Mouse (Mus musculus) stomach, embryonic 14.5 days (tissue): ENCODE measurements around the gene Atp8a2. TPM values are rescaled to one million over a fixed set of nuclear protein-coding genes. Genes with fewer than 3 reads are reported as not detected.

ENCODE experiments used
- ATAC-seq: fragments of 200-750 bp; cut with Nextera tagmentation; 2 replicates; pipeline ENCODE4 v1.8.0; 2017; ENCODE audit warnings: low read depth, moderate TSS enrichment; ENCODE audit not compliant: insufficient number of reproducible peaks, insufficient read depth, low FRiP score
- H3K27ac ChIP-seq: fragments of 300-500 bp; sonication (generic); 2 replicates; pipeline ENCODE4 v1.5.1; 2014; ENCODE audit warnings: mild to moderate bottlenecking, low read length, moderate library complexity, mixed read lengths
- H3K27me3 ChIP-seq: fragments of 300-500 bp; sonication (generic); 2 replicates; pipeline ENCODE4 v1.6.1; 2014; ENCODE audit warnings: low read length, control low read depth, mixed read lengths; ENCODE audit not compliant: control insufficient read depth, insufficient read depth
- H3K36me3 ChIP-seq: fragments of 300-500 bp; sonication (generic); 2 replicates; pipeline ENCODE4 v1.6.1; 2014; ENCODE audit warnings: mild to moderate bottlenecking, control low read depth, low read length, moderate library complexity, mixed read lengths; ENCODE audit not compliant: control insufficient read depth, insufficient read depth
- H3K4me1 ChIP-seq: fragments of 300-500 bp; sonication (generic); 2 replicates; pipeline ENCODE4 v1.6.1; 2014; ENCODE audit warnings: low read length, control low read depth, mixed read lengths; ENCODE audit not compliant: control insufficient read depth, insufficient read depth
- H3K4me2 ChIP-seq: fragments of 300-500 bp; sonication (generic); replicated peaks from 2 replicates; pipeline ENCODE4 v1.6.1; 2014; ENCODE audit warnings: low read depth, low read length, control low read depth
- H3K4me3 ChIP-seq: fragments of 300-500 bp; sonication (generic); 2 replicates; pipeline ENCODE4 v1.5.1; 2014; ENCODE audit warnings: low read depth, low read length, control low read depth
- H3K9ac ChIP-seq: fragments of 300-500 bp; sonication (generic); replicated peaks from 2 replicates; pipeline ENCODE4 v1.6.1; 2014; ENCODE audit warnings: low read depth, mild to moderate bottlenecking, control low read depth, low read length, moderate library complexity, mixed read lengths
- H3K9me3 ChIP-seq: fragments of 300-500 bp; sonication (generic); 2 replicates; pipeline ENCODE4 v1.6.1; 2016; ENCODE audit warnings: low read depth, low read length, control low read depth; ENCODE audit not compliant: control insufficient read depth
- WGBS: fragments of 180-500 bp; shearing (Covaris S2); extraction: QIAGEN DNeasy Blood & Tissue Kit; methylation state at CpG from one replicate; pipeline ENCODE4 v1.1.7; 2014; 5-methylcytosine and 5-hydroxymethylcytosine counted together
- polyA plus RNA-seq: library from polyadenylated mRNA; unstranded; fragments of >200 nt; fragmentation: Nextera tagmentation; extraction: Ambion mirVana; gene quantifications from 2 replicates; pipeline ENCODE4 v1.2.1, GENCODE M21; 2014

The Atp8a2 gene
- polyA plus RNA-seq, 1 experiment from 2014 or later, result 5.9 TPM

GRCm38 (mm10) chr14:60030666-60031065 is 166.3 kb downstream of the Atp8a2 start:
- H3K9ac ChIP-seq, result no peak overlapping the region
- ATAC-seq, result no peak
- H3K4me3 ChIP-seq, result no peak overlapping the region
- no peaks in the 10 kb centered on the region for H3K4me1 ChIP-seq
- H3K9me3 ChIP-seq, result no peaks in the 10 kb centered on the region
- 53% methylated on average over 2 of the region's 2 CpGs for WGBS
- no peak overlapping the region for H3K27ac ChIP-seq
- no peak overlapping the region for H3K4me2 ChIP-seq
- no peaks in the 10 kb centered on the region for H3K36me3 ChIP-seq
- no peaks in the 10 kb centered on the region for H3K27me3 ChIP-seq

DNA sequence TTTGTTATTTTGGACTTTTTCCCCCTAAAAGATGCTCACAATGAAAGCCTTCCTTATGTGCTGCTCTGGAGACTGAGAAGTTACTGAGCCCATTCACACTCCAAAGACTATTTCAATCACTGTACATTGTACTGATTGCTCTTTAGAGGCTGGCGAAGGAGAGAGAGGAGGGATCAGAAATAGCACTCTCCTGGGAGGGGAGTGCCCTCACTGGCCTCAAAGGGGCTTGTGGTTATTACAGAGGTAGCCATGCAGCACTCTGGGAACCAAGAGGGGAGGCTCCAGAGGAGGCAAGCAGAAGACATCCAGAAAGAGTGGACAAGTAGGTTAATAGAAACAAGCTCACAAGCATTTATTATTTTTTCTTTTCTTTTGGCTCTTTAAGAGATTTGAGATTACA is 169.8 kb downstream of the Atp8a2 start:
- 73% methylated on average over 1 of the region's 1 CpGs for WGBS
- no peak overlapping the region for H3K9ac ChIP-seq
- H3K4me1 ChIP-seq, result no peaks in the 10 kb centered on the region
- H3K27me3 ChIP-seq, result no peaks in the 10 kb centered on the region
- no peaks in the 10 kb centered on the region for H3K36me3 ChIP-seq
- no peak for ATAC-seq
- no peak overlapping the region for H3K27ac ChIP-seq
- H3K4me2 ChIP-seq, result no peak overlapping the region
- H3K9me3 ChIP-seq, result no peaks in the 10 kb centered on the region
- no peak overlapping the region for H3K4me3 ChIP-seq

DNA sequence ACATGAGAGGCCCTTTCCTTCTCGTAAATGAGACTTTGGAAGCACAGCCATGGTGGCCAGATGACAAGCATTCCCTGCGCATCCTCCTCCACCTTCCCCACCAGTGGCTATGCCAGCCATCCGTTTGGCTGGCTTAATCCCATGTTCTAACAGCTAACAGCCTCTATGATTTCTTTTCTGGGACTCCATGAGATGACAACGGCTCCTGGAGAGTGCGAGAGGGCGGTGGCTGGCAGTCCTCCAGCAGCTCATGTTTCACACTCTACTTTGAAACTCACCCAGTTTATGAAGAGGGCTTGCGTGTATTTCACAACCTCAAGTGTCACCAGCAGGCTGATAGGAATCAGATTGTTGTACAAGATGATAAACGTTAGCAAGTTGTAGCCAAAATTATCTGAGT is 170.3 kb downstream of the Atp8a2 start:
- no peaks in the 10 kb centered on the region for H3K27me3 ChIP-seq
- ATAC-seq, result no peak

DNA sequence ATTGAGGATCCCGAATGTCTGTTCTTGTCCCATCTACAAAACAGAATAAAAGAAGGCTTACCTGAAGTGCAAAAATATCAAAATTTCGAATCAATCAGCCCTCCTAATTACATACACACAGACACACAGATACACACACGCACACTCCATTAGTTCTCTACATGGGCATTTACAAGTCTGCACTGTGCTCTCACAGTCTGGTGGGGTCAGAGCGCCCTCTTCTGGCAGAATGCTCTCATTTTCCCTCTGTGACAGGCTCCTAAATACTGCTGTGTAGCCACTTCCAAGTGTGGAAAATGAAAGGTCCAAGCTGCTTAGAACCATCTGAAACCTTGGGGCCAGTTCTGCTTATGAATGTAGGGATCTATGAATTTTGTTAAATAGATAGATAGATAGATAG is 181.1 kb downstream of the Atp8a2 start:
- Histone ChIP-seq H3K27me3 (no peaks in the 10 kb centered on the region), H3K4me2 (no peak overlapping the region), H3K4me3 (no peak overlapping the region), H3K4me1 (no peaks in the 10 kb centered on the region), H3K9ac (no peak overlapping the region), H3K9me3 (no peaks in the 10 kb centered on the region), H3K27ac (no peak overlapping the region), H3K36me3 (no peaks in the 10 kb centered on the region)
- no peak for ATAC-seq
- WGBS, result 32% methylated on average over 4 of the region's 4 CpGs

More for the DNA sequence above, 170.3 kb downstream of the Atp8a2 start:
- H3K27ac ChIP-seq, result no peak overlapping the region
- no peak overlapping the region for H3K4me3 ChIP-seq
- no peak overlapping the region for H3K9ac ChIP-seq
- no peaks in the 10 kb centered on the region for H3K9me3 ChIP-seq
- WGBS, result 32% methylated on average over 8 of the region's 8 CpGs
- no peak overlapping the region for H3K4me2 ChIP-seq
- no peaks in the 10 kb centered on the region for H3K4me1 ChIP-seq
- H3K36me3 ChIP-seq, result no peaks in the 10 kb centered on the region

DNA sequence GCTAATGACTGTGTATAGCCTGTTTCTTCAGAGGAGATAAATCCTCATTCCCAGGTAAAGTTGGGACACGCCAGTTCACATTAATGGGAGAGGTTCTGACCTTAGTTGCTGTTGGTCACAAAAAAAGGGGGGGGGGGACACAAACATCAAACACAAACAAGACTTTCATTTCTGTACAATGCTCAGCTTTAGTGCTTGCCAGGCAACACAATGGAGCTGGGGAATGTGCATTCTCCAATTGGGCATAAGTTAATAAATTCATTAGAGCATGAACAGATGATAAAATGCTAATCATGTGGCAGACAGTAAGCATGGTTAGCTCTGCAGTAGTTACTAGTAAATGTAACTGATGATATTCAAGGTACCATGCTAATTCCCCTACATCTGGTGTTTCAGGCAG is 195.2 kb downstream of the Atp8a2 start:
- Histone ChIP-seq H3K27ac (no peak overlapping the region), H3K4me2 (no peak overlapping the region), H3K9me3 (no peaks in the 10 kb centered on the region), H3K4me3 (no peak overlapping the region), H3K9ac (no peak overlapping the region), H3K36me3 (no peaks in the 10 kb centered on the region), H3K4me1 (no peaks in the 10 kb centered on the region), H3K27me3 (no peaks in the 10 kb centered on the region)
- ATAC-seq, result no peak
- WGBS, result 86% methylated on average over 1 of the region's 1 CpGs

- ATAC-seq, result no peak
- H3K4me3 ChIP-seq, result no peak overlapping the region
- H3K27ac ChIP-seq, result no peak overlapping the region
- no peak overlapping the region for H3K4me2 ChIP-seq
- 55% methylated on average over 5 of the region's 5 CpGs for WGBS
- H3K9ac ChIP-seq, result no peak overlapping the region
- no peaks in the 10 kb centered on the region for H3K4me1 ChIP-seq
- no peaks in the 10 kb centered on the region for H3K36me3 ChIP-seq
- no peaks in the 10 kb centered on the region for H3K9me3 ChIP-seq
- H3K27me3 ChIP-seq, result no peaks in the 10 kb centered on the region
Measured at GRCm38 (mm10) chr14:59988860-59989259, 208.1 kb downstream of the Atp8a2 start.

GRCm38 (mm10) chr14:59987975-59988374 is 209.0 kb downstream of the Atp8a2 start:
- ATAC-seq, result no peak
- H3K27me3 ChIP-seq, result no peaks in the 10 kb centered on the region
- H3K4me2 ChIP-seq, result no peak overlapping the region
- H3K36me3 ChIP-seq, result no peaks in the 10 kb centered on the region
- no peaks in the 10 kb centered on the region for H3K9me3 ChIP-seq
- H3K4me1 ChIP-seq, result no peaks in the 10 kb centered on the region
- 83% methylated on average over 3 of the region's 3 CpGs for WGBS
- no peak overlapping the region for H3K4me3 ChIP-seq
- H3K27ac ChIP-seq, result no peak overlapping the region
- H3K9ac ChIP-seq, result no peak overlapping the region

DNA sequence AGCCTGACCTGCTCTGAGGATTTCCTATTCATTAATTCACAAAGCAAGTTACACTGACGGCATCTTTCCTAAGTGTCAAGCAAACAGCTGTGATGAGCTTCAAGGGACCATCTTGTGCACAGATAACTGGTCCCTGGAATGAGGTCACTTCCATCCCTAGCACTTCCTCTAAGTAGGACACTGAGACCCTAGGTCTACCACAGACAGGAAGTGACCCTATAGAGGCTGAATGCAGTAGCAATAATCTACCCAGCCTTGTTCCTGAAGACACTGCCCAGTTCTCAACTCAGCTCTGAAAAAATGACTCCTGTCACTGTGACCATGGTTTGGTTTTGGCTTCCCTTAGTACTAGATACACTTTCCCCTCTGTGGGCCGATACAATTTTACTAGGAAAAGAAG is 219.0 kb downstream of the Atp8a2 start:
- no peak for ATAC-seq
- WGBS, result 28% methylated on average over 1 of the region's 2 CpGs
- H3K4me1 ChIP-seq, result no peaks in the 10 kb centered on the region
- H3K9me3 ChIP-seq, result no peaks in the 10 kb centered on the region
- no peak overlapping the region for H3K4me3 ChIP-seq
- no peak overlapping the region for H3K9ac ChIP-seq
- no peak overlapping the region for H3K27ac ChIP-seq
- H3K36me3 ChIP-seq, result no peaks in the 10 kb centered on the region
- no peak overlapping the region for H3K4me2 ChIP-seq
- no peaks in the 10 kb centered on the region for H3K27me3 ChIP-seq

DNA sequence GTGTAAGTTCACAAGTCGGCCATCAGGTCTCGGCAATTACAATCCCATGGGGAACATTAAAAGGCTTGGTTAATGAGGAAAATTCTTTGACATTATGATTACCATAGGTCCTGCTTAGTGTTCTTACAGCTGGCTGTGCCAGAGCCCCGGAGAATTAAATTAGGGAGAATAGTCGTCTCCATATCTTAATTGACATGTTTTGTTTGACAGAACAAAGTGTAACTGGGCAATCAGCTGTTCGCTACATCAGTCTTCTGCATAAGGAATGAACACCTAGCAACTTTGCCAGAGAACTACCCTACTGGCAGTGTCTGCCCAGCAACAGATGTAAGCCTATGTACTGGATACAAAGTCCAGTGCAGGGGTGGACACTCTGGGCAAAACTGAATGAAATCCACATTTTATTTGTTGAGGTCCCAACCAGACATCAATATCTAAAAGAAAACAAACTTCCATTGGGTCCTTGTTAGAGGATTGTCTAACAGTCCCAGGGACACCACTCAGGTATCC is 225.7 kb downstream of the Atp8a2 start:
- no peak overlapping the region for H3K27ac ChIP-seq
- ATAC-seq, result no peak
- no peak overlapping the region for H3K4me3 ChIP-seq
- H3K9ac ChIP-seq, result no peak overlapping the region
- no peaks in the 10 kb centered on the region for H3K4me1 ChIP-seq
- no peak overlapping the region for H3K4me2 ChIP-seq
- H3K36me3 ChIP-seq, result no peaks in the 10 kb centered on the region
- H3K9me3 ChIP-seq, result no peaks in the 10 kb centered on the region
- 45% methylated on average over 5 of the region's 5 CpGs for WGBS
- no peaks in the 10 kb centered on the region for H3K27me3 ChIP-seq
